8 mouse cellular contexts compared by ENCODE assay signal in the genomic region with DNA sequence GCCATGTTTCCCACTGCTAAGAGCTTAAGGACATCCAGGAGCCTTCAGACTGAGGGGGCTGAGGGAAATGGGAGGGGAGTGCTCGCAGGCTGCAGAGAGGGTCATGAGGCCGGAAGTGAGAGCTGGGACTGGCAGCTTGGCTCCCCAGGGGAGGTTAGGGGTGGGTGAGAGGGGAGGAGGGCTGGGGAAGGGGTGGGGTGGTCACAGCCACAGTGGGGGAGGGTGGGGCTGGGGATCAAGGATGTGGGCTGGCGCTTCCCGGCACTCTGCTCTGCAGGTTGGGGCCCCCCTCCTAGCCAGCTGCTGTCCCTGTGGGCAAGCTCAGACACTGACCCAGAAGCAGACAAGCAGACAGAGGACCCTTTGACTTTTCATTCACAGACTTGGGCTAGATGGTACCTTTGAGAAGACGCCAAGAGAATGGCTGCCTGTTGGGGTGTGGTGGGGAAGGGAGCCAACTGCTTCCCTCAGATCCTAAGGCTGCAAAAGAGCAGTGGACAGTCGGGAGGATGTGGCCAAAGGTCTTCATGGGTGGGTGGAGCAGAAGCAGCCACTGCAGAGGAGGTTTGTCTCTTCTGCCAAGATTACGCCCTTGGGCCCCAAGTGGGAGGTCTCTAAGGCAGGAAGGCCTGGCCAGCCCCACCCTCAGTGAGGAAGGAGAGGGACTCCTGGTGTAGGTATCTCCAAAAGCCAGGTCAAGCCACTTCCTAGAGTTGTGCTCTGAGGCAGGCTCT. TPM values are rescaled to one million over a fixed set of nuclear protein-coding genes. Genes with fewer than 3 reads are reported as not detected.
A peak's percentile ranks its signal among the peaks of the same experiment; 100 is the strongest.
DNase-seq lines count a peak whose midpoint lies in the region; ATAC-seq lines count a peak whose summit lies in the region.

No protein-coding gene starts in this region.

- WGBS in embryonic facial prominence, embryonic 11.5 days = 17% methylated on average over 7 of the region's 7 CpGs
- 22% methylated on average over 7 of the region's 7 CpGs for WGBS in limb, embryonic 12.5 days
- 28% methylated on average over 6 of the region's 7 CpGs for WGBS in midbrain, embryonic 16.5 days
- WGBS in forebrain, embryonic 15.5 days = 45% methylated on average over 7 of the region's 7 CpGs

- no peaks in the 10 kb centered on the region for H3K27me3 ChIP-seq in embryonic facial prominence, embryonic 11.5 days (ENCODE audit: control insufficient read depth, insufficient read depth, low read length)
- H3K27me3 ChIP-seq in limb, embryonic 12.5 days = no peaks in the 10 kb centered on the region
- no peaks in the 10 kb centered on the region for H3K27me3 ChIP-seq in midbrain, embryonic 16.5 days (ENCODE audit: control insufficient read depth, insufficient read depth, low read depth, low read length)
- H3K27me3 ChIP-seq in forebrain, embryonic 15.5 days = no peaks in the 10 kb centered on the region

- no peak overlapping the region for H3K4me3 ChIP-seq in embryonic facial prominence, embryonic 11.5 days (ENCODE audit: low read depth, low read length)
- H3K4me3 ChIP-seq in limb, embryonic 12.5 days (replicated peaks) = no peak overlapping the region
- no peak overlapping the region for H3K4me3 ChIP-seq in midbrain, embryonic 16.5 days (ENCODE audit: low read depth, low read length)
- H3K4me3 ChIP-seq in forebrain, embryonic 15.5 days = no peak overlapping the region

- H3K36me3 ChIP-seq in embryonic facial prominence, embryonic 11.5 days (replicated peaks; ENCODE audit: control insufficient read depth, insufficient read depth, low read depth, low read length) = peaks cover 13% of the 10 kb centered on the region
- H3K36me3 ChIP-seq in limb, embryonic 12.5 days = peaks cover 69% of the 10 kb centered on the region
- H3K36me3 ChIP-seq in midbrain, embryonic 16.5 days (ENCODE audit: control insufficient read depth, insufficient read depth, low read length) = peaks cover 21% of the 10 kb centered on the region
- H3K36me3 ChIP-seq in forebrain, embryonic 15.5 days = peaks cover 23% of the 10 kb centered on the region

- H3K4me2 ChIP-seq in embryonic facial prominence, embryonic 11.5 days (ENCODE audit: low read depth, low read length) = peak overlapping the region; percentile 10; the same call in 1 of the 2 replicates
- peak overlapping the region; percentile 17; the same call in 1 of the 2 replicates for H3K4me2 ChIP-seq in limb, embryonic 12.5 days
- no peak overlapping the region for H3K4me2 ChIP-seq in midbrain, embryonic 16.5 days (ENCODE audit: low read length)
- no peak overlapping the region for H3K4me2 ChIP-seq in forebrain, embryonic 15.5 days (replicated peaks)

- no peaks in the 10 kb centered on the region for H3K9me3 ChIP-seq in embryonic facial prominence, embryonic 11.5 days (replicated peaks; ENCODE audit: control insufficient read depth, low read length)
- H3K9me3 ChIP-seq in limb, embryonic 12.5 days = no peaks in the 10 kb centered on the region
- no peaks in the 10 kb centered on the region for H3K9me3 ChIP-seq in midbrain, embryonic 16.5 days (replicated peaks; ENCODE audit: control insufficient read depth, low read length, poor library complexity, severe bottlenecking)
- H3K9me3 ChIP-seq in forebrain, embryonic 15.5 days = no peaks in the 10 kb centered on the region

- peak overlapping the region; percentile 35; the same call in 1 of the 2 replicates for H3K27ac ChIP-seq in embryonic facial prominence, embryonic 11.5 days (replicated peaks; ENCODE audit: low read depth, low read length)
- peak overlapping the region; percentile 70 for H3K27ac ChIP-seq in limb, embryonic 12.5 days
- 0 out of 2 replicates have a peak overlapping the region, but pooled peaks have one; percentile 10 for H3K27ac ChIP-seq in midbrain, embryonic 16.5 days (ENCODE audit: low read length)
- no peak overlapping the region for H3K27ac ChIP-seq in forebrain, embryonic 15.5 days (replicated peaks)

- H3K4me1 ChIP-seq in embryonic facial prominence, embryonic 11.5 days (ENCODE audit: control insufficient read depth, insufficient read depth, low read length) = peaks cover 20% of the 10 kb centered on the region
- H3K4me1 ChIP-seq in limb, embryonic 12.5 days (replicated peaks) = peaks cover 70% of the 10 kb centered on the region
- peaks cover 18% of the 10 kb centered on the region for H3K4me1 ChIP-seq in midbrain, embryonic 16.5 days (ENCODE audit: control insufficient read depth, insufficient read depth, low read length)
- peaks cover 9% of the 10 kb centered on the region; the same call in 1 of the 2 replicates for H3K4me1 ChIP-seq in forebrain, embryonic 15.5 days

- ATAC-seq in embryonic facial prominence, embryonic 11.5 days (replicated peaks; ENCODE audit: insufficient number of reproducible peaks, low FRiP score, low TSS enrichment, low read depth) = no peak
- ATAC-seq in limb, embryonic 12.5 days (ENCODE audit: insufficient number of reproducible peaks, insufficient read depth, low FRiP score, low TSS enrichment, low read depth) = no peak
- no peak for ATAC-seq in midbrain, embryonic 16.5 days
- no peak for ATAC-seq in forebrain, embryonic 15.5 days (replicated peaks)

- peak; percentile 26 for DNase-seq in urinary bladder, postnatal 25 days (ENCODE audit: low spot score)
- no peak for DNase-seq in urinary bladder, adult 2 months (ENCODE audit: low spot score)
- no peak for DNase-seq in embryonic facial prominence, embryonic 11.5 days (ENCODE audit: low spot score)
- peak; percentile 73 for DNase-seq in heart, postnatal 4 days
- DNase-seq in thymus, postnatal 4 days = peak; percentile 67

- H3K9ac ChIP-seq in embryonic facial prominence, embryonic 11.5 days (replicated peaks; ENCODE audit: low read length) = 0 out of 2 replicates have a peak overlapping the region, but pooled peaks have one; percentile 22
- no peak overlapping the region for H3K9ac ChIP-seq in limb, embryonic 12.5 days (replicated peaks)
- no peak overlapping the region for H3K9ac ChIP-seq in midbrain, embryonic 16.5 days (ENCODE audit: low read depth, low read length)
- no peak overlapping the region for H3K9ac ChIP-seq in forebrain, embryonic 15.5 days (replicated peaks)

RNA-seq across cellular contexts. Expression of gene Ahdc1, which starts 46.5 kb away (rescaled TPM):
- polyA plus RNA-seq in urinary bladder, adult 2 months (2012; rRNA removed) = 5.3 and 13.3 TPM in 2 replicates
- 6.6 and 7.7 TPM in 2 replicates for polyA plus RNA-seq in embryonic facial prominence, embryonic 11.5 days (2014; fragmentation: Nextera tagmentation; extraction: Ambion mirVana)
- total RNA-seq in heart, postnatal 4 days (2021) = 10 to 100 TPM; 41.1 to 48.7 TPM
- 13.2 and 14.5 TPM in 2 replicates for polyA plus RNA-seq in limb, embryonic 12.5 days (2016; fragmentation: Nextera tagmentation; extraction: Ambion mirVana)
- 11.2 and 12.5 TPM in 2 replicates for polyA plus RNA-seq in midbrain, embryonic 16.5 days (2015; fragmentation: Nextera tagmentation; extraction: Ambion mirVana)
- 14.2 and 17.0 TPM in 2 replicates for polyA plus RNA-seq in forebrain, embryonic 15.5 days (2015; fragmentation: Nextera tagmentation; extraction: Ambion mirVana)

Comparison
In these comparisons a context has a peak if more than half of its experiments do, and no peak if none do; other contexts are left out.
1. DNase-seq: peak in urinary bladder, postnatal 25 days (single experiment), heart, postnatal 4 days (single experiment) and thymus, postnatal 4 days (single experiment); none in urinary bladder, adult 2 months (single experiment) and embryonic facial prominence, embryonic 11.5 days (single experiment).
2. H3K4me2 ChIP-seq: peak in embryonic facial prominence, embryonic 11.5 days (single experiment) and limb, embryonic 12.5 days (single experiment); none in midbrain, embryonic 16.5 days (single experiment) and forebrain, embryonic 15.5 days (single experiment).